Mouse (Mus musculus) c-Kit-negative CD71-positive TER-119-positive erythroid progenitor cells, embryonic 14.5 days (primary cell): ENCODE results near the gene Dmrtc2.
A peak's percentile ranks its signal among the peaks of the same experiment; 100 is the strongest.

Experiments used
- DNase-seq: peaks from one replicate; pipeline ENCODE4 v3.0.0-alpha.2; 2013; ENCODE audit warnings: low read depth, low spot score

Gene Dmrtc2

GRCm38 (mm10) chr7:24902264-24902629 lies 32.4 kb downstream of the Dmrtc2 start:
- no peak for DNase-seq

GRCm38 (mm10) chr7:24902630-24903443 lies 33.0 kb downstream of the Dmrtc2 start, which contains the start of gene Arhgef1:
Arhgef1 (plus strand) TSS chr7:24902912.
- DNase-seq, result peak; percentile 69

GRCm38 (mm10) chr7:24903444-24903825 lies 33.6 kb downstream of the Dmrtc2 start:
- peak; percentile 39 for DNase-seq

GRCm38 (mm10) chr7:24904070-24904483 lies 34.2 kb downstream of the Dmrtc2 start:
- DNase-seq, result peak; percentile 92

GRCm38 (mm10) chr7:24904936-24905335 lies 35.1 kb downstream of the Dmrtc2 start:
- peak; percentile 76 for DNase-seq

- no peak for DNase-seq
These were observed 36.7 kb downstream of the Dmrtc2 start for GRCm38 (mm10) chr7:24906551-24906950.

- no peak for DNase-seq
These were observed 37.4 kb downstream of the Dmrtc2 start for GRCm38 (mm10) chr7:24907211-24907748.

- no peak for DNase-seq
These were observed 42.6 kb downstream of the Dmrtc2 start for GRCm38 (mm10) chr7:24912480-24912879.

- DNase-seq, result no peak
These were observed 49.0 kb downstream of the Dmrtc2 start for GRCm38 (mm10) chr7:24918763-24919323.

GRCm38 (mm10) chr7:24919728-24920127 lies 49.9 kb downstream of the Dmrtc2 start:
- DNase-seq, result no peak
